In genomic region chr2:70838536-70839216, GRCm38 (mm10) we compare ENCODE assay signal across 8 mouse cellular contexts. TPM values are rescaled to one million over a fixed set of nuclear protein-coding genes. Genes with fewer than 3 reads are reported as not detected.
DNase-seq lines count a peak whose midpoint lies in the region; ATAC-seq and TF ChIP-seq lines count a peak whose summit lies in the region.

No protein-coding gene starts in this region.

- H3K27ac ChIP-seq in heart, embryonic 12.5 days (ENCODE audit: poor library complexity, severe bottlenecking): no peak overlapping the region
- H3K27ac ChIP-seq in heart, adult 2 months: no peak overlapping the region
- H3K27ac ChIP-seq in MEL (ENCODE audit: control insufficient read depth, low read depth, low read length): no peak overlapping the region
- no peak overlapping the region for H3K27ac ChIP-seq in neural tube, embryonic 12.5 days
- H3K27ac ChIP-seq in forebrain, embryonic 15.5 days (replicated peaks): no peak overlapping the region

- H3K4me3 ChIP-seq in heart, embryonic 12.5 days: peak overlapping the region; percentile 11
- no peak overlapping the region for H3K4me3 ChIP-seq in heart, adult 2 months
- peak overlapping the region; percentile 35 to 61 for H3K4me3 ChIP-seq in MEL (ENCODE audit: control insufficient read depth in 1 of 2, insufficient read depth in 1 of 2, low read depth in 2 of 2, low read length in 2 of 2)
- no peak overlapping the region for H3K4me3 ChIP-seq in neural tube, embryonic 12.5 days
- H3K4me3 ChIP-seq in forebrain, embryonic 15.5 days: no peak overlapping the region

- no peaks in the 10 kb centered on the region for H3K79me2 ChIP-seq in heart, adult 2 months (replicated peaks; ENCODE audit: control insufficient read depth, insufficient read depth, low read length)
- H3K79me2 ChIP-seq in MEL (ENCODE audit: control insufficient read depth, insufficient read depth, low read length, poor library complexity): no peaks in the 10 kb centered on the region

- TF ChIP-seq CTCF in heart, adult 2 months (IDR thresholded peaks at IDR 0.05): no peak
- no peak for TF ChIP-seq CTCF in MEL (IDR thresholded peaks at IDR 0.05 in 2 of 3, conservative IDR thresholded peaks at IDR 0.05 in 1 of 3; ENCODE audit: control insufficient read depth in 1 of 3, insufficient read depth in 1 of 3, low read depth in 2 of 3, low read length in 3 of 3, poor library complexity in 1 of 3, severe bottlenecking in 1 of 3)

- ATAC-seq in heart, embryonic 12.5 days (ENCODE audit: insufficient number of reproducible peaks, low FRiP score): 0 out of 2 replicates have a peak, but pooled peaks have one; percentile 72
- ATAC-seq in neural tube, embryonic 12.5 days (ENCODE audit: low FRiP score, low read depth): no peak
- no peak for ATAC-seq in forebrain, embryonic 15.5 days (replicated peaks)

- intact Hi-C loops in heart, adult 2 months (cut with DNase I): no loop called here

- no peaks in the 10 kb centered on the region for H3K27me3 ChIP-seq in heart, embryonic 12.5 days (replicated peaks)
- H3K27me3 ChIP-seq in heart, adult 2 months (ENCODE audit: control insufficient read depth, insufficient read depth, low read length): no peaks in the 10 kb centered on the region
- no peaks in the 10 kb centered on the region for H3K27me3 ChIP-seq in MEL (ENCODE audit: control insufficient read depth in 1 of 2, insufficient read depth in 2 of 2, low read length in 2 of 2)
- H3K27me3 ChIP-seq in neural tube, embryonic 12.5 days (replicated peaks): no peaks in the 10 kb centered on the region
- H3K27me3 ChIP-seq in forebrain, embryonic 15.5 days: no peaks in the 10 kb centered on the region

- peak overlapping the region; percentile 52 for H3K4me2 ChIP-seq in heart, embryonic 12.5 days
- H3K4me2 ChIP-seq in neural tube, embryonic 12.5 days (replicated peaks): peak overlapping the region; percentile 43
- H3K4me2 ChIP-seq in forebrain, embryonic 15.5 days (replicated peaks): no peak overlapping the region

- DNase-seq in heart, adult 2 months: no peak
- peak; percentile 72 for DNase-seq in MEL (ENCODE audit: low read depth, low spot score)
- peak; percentile 24 to 38 for DNase-seq in kidney, postnatal 4 days
- DNase-seq in adrenal gland, postnatal 25 days: no peak
- DNase-seq in layer of hippocampus, adult 18-20 months (ENCODE audit: low spot score in 2 of 2): no peak

- H3K9me3 ChIP-seq in heart, embryonic 12.5 days (replicated peaks): no peaks in the 10 kb centered on the region
- no peaks in the 10 kb centered on the region for H3K9me3 ChIP-seq in MEL (replicated peaks; ENCODE audit: insufficient read depth, low read length)
- no peaks in the 10 kb centered on the region for H3K9me3 ChIP-seq in neural tube, embryonic 12.5 days
- no peaks in the 10 kb centered on the region for H3K9me3 ChIP-seq in forebrain, embryonic 15.5 days

- H3K4me1 ChIP-seq in heart, embryonic 12.5 days (replicated peaks): peaks cover 5% of the 10 kb centered on the region; the same call in 1 of the 2 replicates
- H3K4me1 ChIP-seq in heart, adult 2 months (ENCODE audit: control insufficient read depth, insufficient read depth, low read length): peaks cover 1% of the 10 kb centered on the region
- peaks cover 0 to 10% of the 10 kb centered on the region in 2 experiments; a peak in 2 of 4 replicates for H3K4me1 ChIP-seq in MEL (ENCODE audit: control insufficient read depth in 1 of 2, insufficient read depth in 2 of 2, low read length in 2 of 2)
- H3K4me1 ChIP-seq in neural tube, embryonic 12.5 days: peaks cover 7% of the 10 kb centered on the region; the same call in 1 of the 2 replicates
- H3K4me1 ChIP-seq in forebrain, embryonic 15.5 days: no peaks in the 10 kb centered on the region

- H3K9ac ChIP-seq in heart, embryonic 12.5 days: 0 out of 2 replicates have a peak overlapping the region, but pooled peaks have one; percentile 4
- H3K9ac ChIP-seq in heart, adult 2 months (ENCODE audit: low read depth, low read length): no peak overlapping the region
- peak overlapping the region; percentile 3 for H3K9ac ChIP-seq in MEL (ENCODE audit: control insufficient read depth, low read depth, low read length, poor library complexity, severe bottlenecking)
- no peak overlapping the region for H3K9ac ChIP-seq in neural tube, embryonic 12.5 days
- no peak overlapping the region for H3K9ac ChIP-seq in forebrain, embryonic 15.5 days (replicated peaks)

- no peaks in the 10 kb centered on the region for H3K36me3 ChIP-seq in heart, embryonic 12.5 days
- no peaks in the 10 kb centered on the region for H3K36me3 ChIP-seq in heart, adult 2 months (ENCODE audit: control insufficient read depth, insufficient read depth, low read length)
- peaks cover 0 to 5% of the 10 kb centered on the region in 2 experiments; a peak in 2 of 4 replicates for H3K36me3 ChIP-seq in MEL (ENCODE audit: control insufficient read depth in 1 of 2, insufficient read depth in 2 of 2, low read length in 2 of 2)
- H3K36me3 ChIP-seq in neural tube, embryonic 12.5 days: no peaks in the 10 kb centered on the region
- H3K36me3 ChIP-seq in forebrain, embryonic 15.5 days: no peaks in the 10 kb centered on the region

- TF ChIP-seq RAD21 in MEL (IDR thresholded peaks at IDR 0.05; ENCODE audit: low read depth, low read length): no peak

- TF ChIP-seq EP300 in heart, adult 2 months (IDR thresholded peaks at IDR 0.05; ENCODE audit: insufficient read depth, low read depth, low read length): no peak
- TF ChIP-seq EP300 in MEL (IDR thresholded peaks at IDR 0.05; ENCODE audit: low read depth in 1 of 2, low read length in 2 of 2): no peak

- 14% methylated on average over 12 of the region's 12 CpGs for WGBS in heart, embryonic 12.5 days
- WGBS in heart, adult 2 months: 16% methylated on average over 12 of the region's 12 CpGs
- 21% methylated on average over 12 of the region's 12 CpGs for WGBS in neural tube, embryonic 12.5 days
- 39% methylated on average over 12 of the region's 12 CpGs for WGBS in forebrain, embryonic 15.5 days

- no peak for TF ChIP-seq POLR2A in heart, adult 2 months (IDR thresholded peaks at IDR 0.05; ENCODE audit: insufficient read depth, low read depth, low read length)
- TF ChIP-seq POLR2A in MEL (IDR thresholded peaks at IDR 0.05; ENCODE audit: control insufficient read depth in 1 of 2, insufficient read depth in 1 of 2, low read depth in 1 of 2, low read length in 2 of 2, poor library complexity in 1 of 2): no peak

TF ChIP-seq in MEL, 35 proteins besides CTCF, POLR2A, EP300 and RAD21 (continues in another document):
- TF ChIP-seq MYC (IDR thresholded peaks at IDR 0.05; ENCODE audit: low read depth, low read length): no peak
- no peak for TF ChIP-seq MEF2A (IDR thresholded peaks at IDR 0.05; ENCODE audit: extremely low read depth, insufficient replicate concordance, low read depth, low read length, poor library complexity, severe bottlenecking)
- no peak for TF ChIP-seq E2F4 (IDR thresholded peaks at IDR 0.05; ENCODE audit: borderline replicate concordance, low read depth, low read length)
- TF ChIP-seq CHD1 (IDR thresholded peaks at IDR 0.05; ENCODE audit: low read depth, low read length): no peak
- no peak for TF ChIP-seq ZC3H11A (IDR thresholded peaks at IDR 0.05; ENCODE audit: low read depth, low read length)
- no peak for TF ChIP-seq NRF1 (IDR thresholded peaks at IDR 0.05; ENCODE audit: insufficient read depth, low read depth, low read length, poor library complexity, severe bottlenecking)
- no peak for TF ChIP-seq CHD2 (IDR thresholded peaks at IDR 0.05; ENCODE audit: low read length)
- no peak for TF ChIP-seq KAT2A (conservative IDR thresholded peaks at IDR 0.05; ENCODE audit: low read depth, low read length)
- no peak for TF ChIP-seq ZMIZ1 (IDR thresholded peaks at IDR 0.05; ENCODE audit: low read depth, low read length)
- TF ChIP-seq TCF12 (IDR thresholded peaks at IDR 0.05; ENCODE audit: low read depth, low read length): no peak
- TF ChIP-seq ETS1 (IDR thresholded peaks at IDR 0.05; ENCODE audit: low read depth, low read length): no peak
- no peak for TF ChIP-seq GABPA (IDR thresholded peaks at IDR 0.05; ENCODE audit: low read depth, low read length)
- TF ChIP-seq HCFC1 (IDR thresholded peaks at IDR 0.05; ENCODE audit: low read depth, low read length): no peak
- no peak for TF ChIP-seq ZKSCAN1 (IDR thresholded peaks at IDR 0.05; ENCODE audit: low read depth, low read length)
- no peak for TF ChIP-seq UBTF (IDR thresholded peaks at IDR 0.05; ENCODE audit: borderline replicate concordance, insufficient read depth, low read depth, low read length)
- peak in 1 of 2 experiments; percentile 66; a peak in 2 of 4 replicates for TF ChIP-seq USF2 (IDR thresholded peaks at IDR 0.05; ENCODE audit: borderline replicate concordance in 1 of 2, insufficient read depth in 1 of 2, low read depth in 1 of 2, low read length in 2 of 2)
- TF ChIP-seq ELF1 (IDR thresholded peaks at IDR 0.05; ENCODE audit: low read depth, low read length): peak; percentile 86
- no peak for TF ChIP-seq MYB (IDR thresholded peaks at IDR 0.05; ENCODE audit: low read depth, low read length)
- no peak for TF ChIP-seq SMC3 (IDR thresholded peaks at IDR 0.05; ENCODE audit: low read depth, low read length)
- TF ChIP-seq SIN3A (IDR thresholded peaks at IDR 0.05; ENCODE audit: low read length): peak; percentile 58; the same call in 1 of the 2 replicates
- TF ChIP-seq ZNF384 (IDR thresholded peaks at IDR 0.05; ENCODE audit: low read depth, low read length): no peak
- TF ChIP-seq JUND (IDR thresholded peaks at IDR 0.05; ENCODE audit: low read depth, low read length): no peak
- peak; percentile 22; the same call in 1 of the 2 replicates for TF ChIP-seq GATA1 (IDR thresholded peaks at IDR 0.05; ENCODE audit: low read depth, low read length)
- no peak for TF ChIP-seq NELFE (IDR thresholded peaks at IDR 0.05; ENCODE audit: low read depth, low read length)
- TF ChIP-seq POLR2AphosphoS2 (IDR thresholded peaks at IDR 0.05; ENCODE audit: low read length): no peak
- TF ChIP-seq BHLHE40 (IDR thresholded peaks at IDR 0.05; ENCODE audit: borderline replicate concordance, low read depth, low read length): 0 out of 2 replicates have a peak, but pooled peaks have one; percentile 25

RNA-seq across cellular contexts. Expression of gene Tlk1, which starts 13.1 kb away (rescaled TPM):
- 38.5 and 43.6 TPM in 2 replicates for polyA plus RNA-seq in heart, embryonic 12.5 days (2016; fragmentation: Nextera tagmentation; extraction: Ambion mirVana)
- 10 to 100 TPM; 26.0 to 31.3 TPM for total RNA-seq in heart, adult 2 months (2021)
- 6.9 and 15.4 TPM in 2 replicates for polyA plus RNA-seq in heart, adult 2 months (2012; rRNA removed)
- 20.5 and 23.6 TPM in 2 replicates for total RNA-seq in MEL (2012; rRNA removed)
- 10 to 100 TPM; 56.6 to 57.0 TPM for polyA plus RNA-seq in MEL (2012; ENCODE audit: insufficient read depth in 1 of 2, insufficient read length in 2 of 2, low read depth in 1 of 2, low replicate concordance in 2 of 2, missing spikeins in 1 of 2)
- polyA plus RNA-seq in neural tube, embryonic 12.5 days (2016; fragmentation: Nextera tagmentation; extraction: Ambion mirVana): 36.1 and 36.3 TPM in 2 replicates
- polyA plus RNA-seq in forebrain, embryonic 15.5 days (2015; fragmentation: Nextera tagmentation; extraction: Ambion mirVana): 25.3 and 29.3 TPM in 2 replicates
- total RNA-seq in adrenal gland, postnatal 25 days (2021): 70.8 and 82.7 TPM in 2 replicates
- total RNA-seq in layer of hippocampus, adult 18-20 months (2021): 10 to 100 TPM; 80.1 to 82.7 TPM

Comparison
In these comparisons a context has a peak if more than half of its experiments do, and no peak if none do; other contexts are left out.
1. H3K4me3 ChIP-seq: peak in heart, embryonic 12.5 days (single experiment) and MEL (2 of 2); none in heart, adult 2 months (single experiment), neural tube, embryonic 12.5 days (single experiment) and forebrain, embryonic 15.5 days (single experiment).
2. H3K9ac ChIP-seq: peak in heart, embryonic 12.5 days (single experiment) and MEL (single experiment); none in heart, adult 2 months (single experiment), neural tube, embryonic 12.5 days (single experiment) and forebrain, embryonic 15.5 days (single experiment).
3. DNase-seq: peak in MEL (single experiment) and kidney, postnatal 4 days (2 of 2); none in heart, adult 2 months (0 of 2), adrenal gland, postnatal 25 days (single experiment) and layer of hippocampus, adult 18-20 months (0 of 2).